Mouse (Mus musculus) liver, embryonic 12.5 days (tissue): ENCODE measurements around the gene E2f4. TPM values are rescaled to one million over a fixed set of nuclear protein-coding genes. Genes with fewer than 3 reads are reported as not detected.

ENCODE experiments used
- ATAC-seq: fragments of 200-750 bp; cut with Nextera tagmentation; 2 replicates; pipeline ENCODE4 v1.8.0; 2017; ENCODE audit warnings: moderate number of reproducible peaks, mild to moderate bottlenecking, moderate library complexity
- H3K27ac ChIP-seq: fragments of 300-500 bp; sonication (generic); 2 replicates; pipeline ENCODE4 v1.5.1; 2016; ENCODE audit warnings: mild to moderate bottlenecking
- H3K27me3 ChIP-seq: fragments of 300-500 bp; sonication (generic); replicated peaks from 2 replicates; pipeline ENCODE4 v1.6.1; 2016; ENCODE audit warnings: mild to moderate bottlenecking, moderate library complexity
- H3K36me3 ChIP-seq: fragments of 300-500 bp; sonication (generic); 2 replicates; pipeline ENCODE4 v1.6.1; 2016; ENCODE audit warnings: mild to moderate bottlenecking, moderate library complexity
- H3K4me1 ChIP-seq: fragments of 300-500 bp; sonication (generic); 2 replicates; pipeline ENCODE4 v1.6.1; 2016
- H3K4me2 ChIP-seq: fragments of 300-500 bp; sonication (generic); 2 replicates; pipeline ENCODE4 v1.6.1; 2016; ENCODE audit warnings: mild to moderate bottlenecking, moderate library complexity
- H3K4me3 ChIP-seq: fragments of 300-500 bp; sonication (generic); 2 replicates; pipeline ENCODE4 v1.5.1; 2016; ENCODE audit warnings: mild to moderate bottlenecking, moderate library complexity
- H3K9ac ChIP-seq: fragments of 300-500 bp; sonication (generic); 2 replicates; pipeline ENCODE4 v1.6.1; 2016; ENCODE audit warnings: mild to moderate bottlenecking, moderate library complexity
- H3K9me3 ChIP-seq: fragments of 300-500 bp; sonication (generic); replicated peaks from 2 replicates; pipeline ENCODE4 v1.6.1; 2016; ENCODE audit warnings: mild to moderate bottlenecking, moderate library complexity
- WGBS: fragments of 180-500 bp; shearing (Covaris S2); methylation state at CpG from one replicate; pipeline ENCODE4 v1.1.7; 2016; ENCODE audit not compliant: insufficient replicate concordance; 5-methylcytosine and 5-hydroxymethylcytosine counted together
- polyA plus RNA-seq: library from polyadenylated mRNA; unstranded; fragments of >200 nt; fragmentation: Nextera tagmentation; extraction: Ambion mirVana; gene quantifications from 2 replicates; pipeline ENCODE4 v1.2.1, GENCODE M21; 2016

The E2f4 gene
- polyA plus RNA-seq, 1 experiment from 2014 or later, result 239 TPM

DNA sequence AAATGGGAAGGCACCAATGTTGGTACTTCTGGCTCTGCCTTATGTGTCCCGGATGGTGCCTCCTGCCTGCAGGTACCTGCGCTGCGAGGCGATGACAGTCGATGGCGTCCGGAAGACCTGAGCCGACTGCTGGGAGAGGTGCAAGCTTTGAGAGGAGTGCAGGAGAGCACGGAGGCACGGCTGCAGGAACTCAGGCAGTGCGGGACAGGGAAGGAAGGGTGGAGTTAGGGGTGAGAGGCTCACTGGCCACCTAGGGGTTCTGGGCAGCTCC, 26.6 kb upstream of the E2f4 start:
- Histone ChIP-seq H3K4me3 (no peak overlapping the region), H3K9ac (no peak overlapping the region), H3K9me3 (0 out of 2 replicates have a peak, but pooled peaks cover 3% of the 10 kb centered on the region), H3K4me1 (peaks cover 35% of the 10 kb centered on the region), H3K27ac (no peak overlapping the region), H3K4me2 (no peak overlapping the region), H3K27me3 (peaks cover 99% of the 10 kb centered on the region), H3K36me3 (no peaks in the 10 kb centered on the region)
- 6% methylated on average over 11 of the region's 11 CpGs for WGBS
- no peak for ATAC-seq

DNA sequence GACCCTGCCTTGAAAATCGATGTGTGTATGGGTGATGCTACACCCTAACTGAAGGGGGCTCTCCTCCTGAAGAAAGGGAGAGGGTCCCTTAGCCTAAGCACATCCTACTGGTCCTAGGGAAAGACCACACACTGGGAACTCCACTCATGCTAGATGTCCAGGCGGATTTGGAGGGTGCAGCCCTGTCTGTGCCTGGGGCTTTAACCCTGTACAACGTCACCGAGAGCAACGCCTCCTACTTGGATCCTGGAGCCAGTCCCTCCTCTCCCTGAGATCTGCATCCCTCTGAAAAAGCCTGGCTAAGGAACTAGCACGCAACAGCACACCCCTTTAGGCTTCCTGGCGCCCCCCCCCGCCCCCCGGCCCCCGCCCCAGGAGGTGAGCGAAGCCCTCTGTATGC, 22.1 kb upstream of the E2f4 start:
- no peak for ATAC-seq
- H3K4me2 ChIP-seq, result no peak overlapping the region

DNA sequence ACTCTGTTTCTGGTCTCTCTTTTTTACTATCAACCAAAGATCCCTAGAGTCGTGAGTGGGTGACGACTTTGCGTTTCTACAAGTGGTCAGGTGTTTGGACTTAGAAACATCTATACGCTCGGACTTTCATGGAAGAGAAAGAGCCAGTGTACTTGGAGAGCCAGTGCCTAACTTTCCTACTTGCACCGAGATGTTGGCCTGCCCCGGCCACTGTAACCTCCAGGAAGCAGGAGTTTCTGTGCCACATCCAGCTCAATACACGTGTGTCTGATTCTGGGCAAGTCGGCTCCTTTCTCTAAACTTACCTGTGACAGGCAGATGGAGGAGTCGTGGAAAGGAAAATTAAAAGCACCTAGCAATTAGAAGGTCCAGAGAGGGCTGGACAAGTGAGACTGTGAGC, 21.6 kb upstream of the E2f4 start, which contains the start of gene Nol3:
Nol3 (plus strand) TSS at position 301 of the 400 bp plus-strand sequence.
- H3K36me3 ChIP-seq, result no peaks in the 10 kb centered on the region
- H3K4me2 ChIP-seq, result peak within 1 kb of the TSS; percentile 65
- H3K9ac ChIP-seq, result no peak within 1 kb of the TSS
- peak within 1 kb of the TSS; percentile 41 for H3K4me3 ChIP-seq
- H3K4me1 ChIP-seq, result peaks cover 27% of the 10 kb centered on the region
- peaks cover 99% of the 10 kb centered on the region for H3K27me3 ChIP-seq
- H3K27ac ChIP-seq, result no peak within 1 kb of the TSS
- 9% methylated on average over 10 of the region's 10 CpGs for WGBS
- H3K9me3 ChIP-seq, result no peaks in the 10 kb centered on the region
- no peak for ATAC-seq

More for the DNA sequence above, 22.1 kb upstream of the E2f4 start:
- H3K36me3 ChIP-seq, result no peaks in the 10 kb centered on the region
- H3K4me3 ChIP-seq, result no peak overlapping the region
- H3K27me3 ChIP-seq, result peaks cover 99% of the 10 kb centered on the region
- no peak overlapping the region for H3K9ac ChIP-seq
- 13% methylated on average over 11 of the region's 11 CpGs for WGBS
- no peaks in the 10 kb centered on the region for H3K9me3 ChIP-seq
- no peak overlapping the region for H3K27ac ChIP-seq
- H3K4me1 ChIP-seq, result peaks cover 31% of the 10 kb centered on the region

DNA sequence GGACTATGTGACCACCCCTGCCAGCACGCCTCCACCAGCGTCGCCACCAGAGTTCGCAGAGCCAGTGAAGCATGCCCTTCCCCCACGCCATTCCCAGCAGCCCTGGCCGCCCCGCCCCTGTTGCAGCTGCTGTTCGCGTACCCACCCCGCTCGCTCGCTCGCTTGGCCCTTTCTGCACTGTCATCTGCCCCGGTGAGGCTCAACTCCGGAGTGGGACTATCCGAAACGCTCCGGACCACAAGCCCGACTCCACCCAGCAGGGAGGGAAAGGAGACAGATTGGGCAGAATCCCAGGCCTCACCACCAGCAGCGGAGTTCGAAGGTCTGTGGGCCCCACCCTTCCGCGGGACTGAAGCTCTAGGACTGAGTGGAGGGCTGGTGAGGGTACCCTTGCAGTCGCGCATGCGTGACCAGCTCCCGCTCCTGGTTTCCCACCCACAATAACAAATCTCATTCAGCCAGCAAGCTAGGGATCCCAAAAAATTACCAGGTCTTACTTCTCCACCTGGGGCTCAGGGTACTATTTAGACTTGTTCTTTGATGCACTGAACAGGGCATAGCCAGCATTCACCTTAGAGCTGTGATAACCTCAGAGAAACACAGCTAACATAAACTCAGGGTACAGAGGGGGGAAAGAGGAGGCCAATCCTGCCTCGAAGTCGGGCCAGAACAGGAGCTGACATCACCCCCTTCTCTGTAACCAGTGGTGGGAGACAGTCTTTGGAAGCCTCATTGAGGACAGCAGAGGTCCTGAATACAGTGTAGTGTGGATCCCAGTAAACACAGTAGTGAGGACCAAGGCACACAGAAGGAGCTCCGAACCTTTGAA, 21.0 kb upstream of the E2f4 start:
- Histone ChIP-seq H3K36me3 (no peaks in the 10 kb centered on the region), H3K4me3 (peak overlapping the region; percentile 41), H3K4me1 (peaks cover 26% of the 10 kb centered on the region), H3K27me3 (peaks cover 99% of the 10 kb centered on the region), H3K27ac (no peak overlapping the region), H3K4me2 (peak overlapping the region; percentile 65), H3K9me3 (no peaks in the 10 kb centered on the region), H3K9ac (no peak overlapping the region)
- ATAC-seq, result peak; percentile 57
- 3% methylated on average over 30 of the region's 30 CpGs for WGBS

DNA sequence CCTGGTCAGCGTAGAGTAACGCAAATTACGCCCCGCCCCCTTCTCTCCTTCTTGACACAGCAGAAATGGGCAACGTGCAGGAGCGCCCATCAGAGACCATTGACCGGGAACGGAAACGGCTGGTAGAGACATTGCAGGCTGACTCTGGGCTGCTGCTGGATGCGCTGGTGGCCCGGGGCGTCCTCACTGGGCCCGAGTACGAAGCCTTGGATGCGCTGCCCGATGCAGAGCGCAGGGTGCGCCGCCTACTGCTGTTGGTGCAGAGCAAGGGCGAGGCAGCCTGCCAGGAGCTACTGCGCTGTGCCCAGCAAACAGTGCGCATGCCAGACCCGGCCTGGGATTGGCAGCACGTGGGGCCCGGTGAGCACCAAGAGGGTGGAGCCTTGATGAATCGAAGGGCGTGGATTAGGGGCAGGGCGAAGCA, 18.5 kb upstream of the E2f4 start:
- Histone ChIP-seq H3K4me3 (peak overlapping the region; percentile 26), H3K4me2 (peak overlapping the region; percentile 58), H3K9me3 (no peaks in the 10 kb centered on the region), H3K9ac (no peak overlapping the region), H3K36me3 (no peaks in the 10 kb centered on the region), H3K27ac (no peak overlapping the region), H3K27me3 (peaks cover 99% of the 10 kb centered on the region), H3K4me1 (peaks cover 41% of the 10 kb centered on the region)
- WGBS, result 6% methylated on average over 28 of the region's 28 CpGs
- peak; percentile 54; the same call in 1 of the 2 replicates for ATAC-seq

DNA sequence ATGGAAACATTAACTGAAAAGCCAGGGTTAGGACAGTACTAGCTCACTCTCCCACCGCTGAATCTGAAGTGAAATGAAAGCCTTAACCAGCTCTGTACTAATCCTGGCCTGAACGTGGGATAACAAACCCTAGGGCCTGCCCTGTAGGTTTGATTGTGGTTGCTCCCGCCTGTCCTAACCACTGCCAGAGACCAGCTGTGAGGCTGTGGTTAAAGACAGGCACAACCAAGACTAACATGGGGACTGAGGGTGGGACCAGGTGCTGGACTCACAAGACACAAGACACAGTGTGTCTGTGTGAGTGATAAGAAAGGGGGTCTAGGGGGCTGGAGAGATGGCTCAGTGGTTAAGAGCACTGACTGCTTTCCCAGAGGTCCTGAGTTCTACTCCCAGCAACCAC, 16.9 kb upstream of the E2f4 start:
- WGBS, result 49% methylated on average over 3 of the region's 3 CpGs

DNA sequence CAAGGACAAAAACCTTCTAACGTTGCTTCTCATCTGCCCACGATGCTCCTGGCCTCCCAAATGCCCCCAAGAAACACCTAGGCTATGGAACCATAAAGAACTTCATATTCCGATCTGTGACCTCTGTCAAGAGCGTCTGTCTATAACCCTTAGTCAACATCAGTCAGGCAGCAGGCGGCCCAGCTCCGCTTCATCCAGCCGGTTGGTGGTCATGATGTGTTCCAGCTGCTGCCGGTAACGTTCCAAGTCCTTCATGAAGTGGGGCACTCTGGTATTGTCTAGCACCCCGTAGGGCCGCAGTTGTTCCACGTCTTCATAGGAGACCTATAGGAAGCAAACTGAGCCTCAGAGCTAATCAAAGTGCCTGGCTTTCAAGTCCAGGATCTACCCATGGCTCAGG, 15.6 kb upstream of the E2f4 start:
- no peak overlapping the region for H3K4me3 ChIP-seq
- no peaks in the 10 kb centered on the region for H3K36me3 ChIP-seq
- no peak overlapping the region for H3K4me2 ChIP-seq
- H3K27ac ChIP-seq, result no peak overlapping the region
- 81% methylated on average over 12 of the region's 12 CpGs for WGBS
- ATAC-seq, result no peak
- H3K27me3 ChIP-seq, result peaks cover 95% of the 10 kb centered on the region
- H3K9me3 ChIP-seq, result no peaks in the 10 kb centered on the region
- no peak overlapping the region for H3K9ac ChIP-seq
- H3K4me1 ChIP-seq, result peaks cover 26% of the 10 kb centered on the region

More for the DNA sequence above, 16.9 kb upstream of the E2f4 start:
- Histone ChIP-seq H3K9me3 (no peaks in the 10 kb centered on the region), H3K27me3 (peaks cover 95% of the 10 kb centered on the region), H3K4me1 (peaks cover 39% of the 10 kb centered on the region), H3K4me2 (no peak overlapping the region), H3K4me3 (no peak overlapping the region), H3K27ac (no peak overlapping the region), H3K9ac (no peak overlapping the region), H3K36me3 (no peaks in the 10 kb centered on the region)
- no peak for ATAC-seq

DNA sequence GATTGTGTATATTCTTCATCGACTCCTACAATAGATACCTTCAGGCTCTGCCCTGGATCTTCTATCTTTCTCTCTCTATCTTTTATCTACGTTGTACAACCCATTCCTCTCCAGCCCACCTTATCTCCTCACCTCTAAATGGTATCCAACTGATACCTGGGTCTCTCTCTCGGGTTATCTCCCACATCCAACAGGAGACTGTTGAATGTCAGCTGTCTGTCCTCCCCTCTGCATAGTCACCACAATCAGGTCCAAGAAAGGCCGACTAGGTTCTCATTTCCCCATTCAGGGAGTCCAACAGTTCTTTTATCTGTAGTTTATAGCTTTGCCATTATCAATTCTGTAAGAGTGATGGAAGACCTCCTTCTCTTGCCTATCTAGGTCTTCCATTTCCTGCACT, 15.2 kb upstream of the E2f4 start:
- WGBS, result 40% methylated on average over 4 of the region's 4 CpGs

DNA sequence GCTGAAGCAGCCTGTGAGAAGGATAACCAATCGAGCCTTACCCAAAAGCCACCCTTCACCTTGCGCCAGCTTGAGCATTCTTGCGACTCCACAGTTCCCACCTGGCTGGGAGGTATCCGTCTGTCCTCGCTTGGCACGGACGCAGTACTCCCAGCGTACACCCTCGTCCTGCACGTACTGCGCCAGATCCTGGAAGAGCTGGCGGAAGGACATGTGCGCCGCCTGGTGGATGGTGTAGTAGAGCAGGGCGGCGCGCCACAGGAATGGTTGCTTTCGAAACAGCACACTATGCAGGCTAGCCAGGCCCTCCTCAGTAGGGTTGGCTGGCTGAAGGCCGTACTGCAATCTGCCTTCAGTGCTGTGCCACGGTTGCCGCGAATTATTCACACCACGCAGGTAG, 14.4 kb upstream of the E2f4 start:
- Histone ChIP-seq H3K9ac (no peak overlapping the region), H3K4me3 (peak overlapping the region; percentile 6; the same call in 1 of the 2 replicates), H3K9me3 (no peaks in the 10 kb centered on the region), H3K4me1 (peaks cover 26% of the 10 kb centered on the region), H3K36me3 (no peaks in the 10 kb centered on the region), H3K27ac (no peak overlapping the region), H3K4me2 (peak overlapping the region; percentile 47), H3K27me3 (peaks cover 86% of the 10 kb centered on the region)
- peak; percentile 76 for ATAC-seq
- 22% methylated on average over 23 of the region's 23 CpGs for WGBS

More for the DNA sequence above, 15.2 kb upstream of the E2f4 start:
- Histone ChIP-seq H3K9me3 (no peaks in the 10 kb centered on the region), H3K36me3 (no peaks in the 10 kb centered on the region), H3K4me3 (no peak overlapping the region), H3K27me3 (peaks cover 94% of the 10 kb centered on the region), H3K9ac (no peak overlapping the region), H3K4me1 (peaks cover 26% of the 10 kb centered on the region), H3K4me2 (no peak overlapping the region), H3K27ac (no peak overlapping the region)
- no peak for ATAC-seq

DNA sequence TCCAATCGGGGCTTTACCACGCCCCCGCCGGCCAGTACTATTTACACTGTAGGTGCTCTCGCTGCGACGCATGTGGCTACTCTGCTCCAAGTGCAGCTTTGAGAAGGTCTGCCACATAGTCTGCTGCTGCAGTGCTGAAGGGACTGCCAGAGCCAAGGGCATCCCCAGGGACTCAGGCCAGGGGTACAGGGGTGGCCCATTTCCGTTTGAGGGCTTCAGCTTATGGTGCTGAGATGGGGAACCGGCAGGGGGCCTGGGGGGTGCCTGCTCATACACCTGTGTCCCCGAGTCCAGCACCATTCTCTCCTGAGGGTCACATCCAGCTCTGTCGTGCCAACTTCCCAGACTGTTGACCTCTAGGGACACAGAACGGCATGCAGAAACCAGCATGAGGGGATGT, 11.9 kb upstream of the E2f4 start:
- H3K9ac ChIP-seq, result no peak overlapping the region
- no peak overlapping the region for H3K4me2 ChIP-seq
- H3K36me3 ChIP-seq, result no peaks in the 10 kb centered on the region
- ATAC-seq, result no peak
- peaks cover 70% of the 10 kb centered on the region for H3K27me3 ChIP-seq
- H3K4me1 ChIP-seq, result peaks cover 40% of the 10 kb centered on the region
- WGBS, result 46% methylated on average over 12 of the region's 12 CpGs
- no peak overlapping the region for H3K4me3 ChIP-seq
- H3K9me3 ChIP-seq, result no peaks in the 10 kb centered on the region
- no peak overlapping the region for H3K27ac ChIP-seq

DNA sequence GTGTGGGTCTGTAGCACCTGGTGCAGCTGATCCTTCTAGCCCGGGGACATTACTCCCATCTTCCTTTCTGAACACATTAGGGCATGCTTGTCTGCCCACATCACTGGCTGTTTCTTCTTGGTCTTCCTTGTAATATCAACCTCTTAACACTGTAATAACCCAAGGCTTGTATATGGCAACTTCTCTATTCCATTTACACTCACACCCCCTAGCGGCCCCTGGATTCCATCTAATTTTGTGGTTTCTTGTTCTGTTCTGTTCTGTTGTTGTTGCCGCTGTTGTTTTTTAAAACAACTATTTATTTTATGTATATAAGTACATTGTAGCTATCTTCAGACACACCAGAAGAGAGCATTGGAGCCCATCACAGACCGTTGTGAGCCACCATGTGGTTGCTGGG, 10.6 kb upstream of the E2f4 start:
- Histone ChIP-seq H3K4me2 (no peak overlapping the region), H3K27me3 (peaks cover 59% of the 10 kb centered on the region)
- WGBS, result 69% methylated on average over 4 of the region's 4 CpGs

DNA sequence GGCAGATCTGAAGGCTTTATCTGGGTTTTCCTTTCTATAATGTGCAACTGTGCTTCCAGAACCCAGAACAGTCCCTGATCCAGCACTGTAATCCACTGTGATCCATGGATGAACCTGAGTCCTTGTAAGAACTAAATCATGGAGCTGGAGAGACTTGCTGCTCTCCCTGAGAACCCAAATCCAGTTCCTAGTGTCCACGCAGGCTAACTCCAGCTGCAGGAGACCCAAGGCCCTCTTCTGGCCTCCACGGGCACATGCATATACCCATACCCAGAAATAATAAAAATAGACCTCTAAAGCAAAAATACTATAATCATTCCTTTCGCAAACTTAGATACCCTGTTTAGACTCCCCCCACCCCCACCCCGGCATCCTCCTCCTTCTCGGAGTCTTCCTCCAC, 9.2 kb upstream of the E2f4 start:
- WGBS, result 85% methylated on average over 5 of the region's 5 CpGs
- H3K4me2 ChIP-seq, result no peak overlapping the region

More for the DNA sequence above, 10.6 kb upstream of the E2f4 start:
- H3K36me3 ChIP-seq, result no peaks in the 10 kb centered on the region
- no peaks in the 10 kb centered on the region for H3K9me3 ChIP-seq
- no peak overlapping the region for H3K4me3 ChIP-seq
- no peak overlapping the region for H3K27ac ChIP-seq
- no peak overlapping the region for H3K9ac ChIP-seq
- H3K4me1 ChIP-seq, result peaks cover 48% of the 10 kb centered on the region
- ATAC-seq, result no peak

More for the DNA sequence above, 9.2 kb upstream of the E2f4 start:
- H3K27ac ChIP-seq, result no peak overlapping the region
- no peak overlapping the region for H3K9ac ChIP-seq
- no peak overlapping the region for H3K4me3 ChIP-seq
- no peak for ATAC-seq
- H3K9me3 ChIP-seq, result no peaks in the 10 kb centered on the region
- H3K4me1 ChIP-seq, result peaks cover 37% of the 10 kb centered on the region
- H3K27me3 ChIP-seq, result peaks cover 46% of the 10 kb centered on the region
- no peaks in the 10 kb centered on the region for H3K36me3 ChIP-seq
